In the genomic region with DNA sequence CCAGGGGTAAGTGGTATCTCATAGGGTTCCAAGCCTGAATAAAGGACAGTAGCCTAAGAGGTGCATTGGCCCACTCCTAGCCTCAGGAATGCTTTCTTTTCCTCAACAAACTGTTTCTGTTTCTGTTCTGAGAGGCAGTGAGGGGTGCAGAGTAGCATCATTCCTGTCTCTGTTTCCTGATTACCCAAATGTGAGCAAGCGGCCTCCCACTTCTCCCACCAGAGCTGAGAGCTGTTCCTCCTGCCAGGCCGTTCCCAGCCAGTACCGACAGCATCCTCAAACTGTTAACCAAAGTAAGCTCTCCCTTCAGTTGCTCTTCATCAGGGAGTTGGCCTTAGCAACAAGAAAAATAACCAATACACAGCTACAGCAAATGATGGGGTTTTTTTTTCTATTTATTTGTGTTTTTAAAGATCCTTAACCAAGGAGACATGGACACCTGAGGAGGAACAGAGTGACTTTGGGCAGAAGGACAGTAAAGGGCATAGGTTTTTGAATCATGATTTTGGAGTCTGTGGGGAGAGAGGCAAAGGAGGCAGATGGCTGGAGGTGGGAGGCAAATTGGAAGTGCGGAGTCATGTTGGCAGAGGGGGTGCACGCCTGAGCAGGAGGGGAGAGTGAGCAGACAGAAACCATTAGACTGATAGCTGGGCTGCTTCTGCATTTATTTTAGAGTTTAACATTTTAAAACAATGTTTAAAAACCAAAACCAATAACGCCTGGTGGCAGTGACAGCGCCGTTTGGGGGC, we compare ENCODE assay signal across 10 mouse cellular contexts. TPM values are rescaled to one million over a fixed set of nuclear protein-coding genes. Genes with fewer than 3 reads are reported as not detected.
A peak's percentile ranks its signal among the peaks of the same experiment; 100 is the strongest.
DNase-seq lines count a peak whose midpoint lies in the region; ATAC-seq and TF ChIP-seq lines count a peak whose summit lies in the region.
"Had no signal": no experiment of that assay in that cellular context is flagged by ENCODE, and none has a peak within 500 bp of the region (broad histone marks: within the 10 kb centered on the region; RNA-seq: fewer than 3 reads in every experiment).

No protein-coding gene starts in this region.

- no peak for DNase-seq in hindbrain, embryonic 10.5 days (ENCODE audit: low spot score)
- peak; percentile 38 to 47 for DNase-seq in layer of hippocampus, postnatal 25 days (ENCODE audit: extremely low spot score in 1 of 2, low spot score in 1 of 2)
- peak; percentile 76 for DNase-seq in right cerebral cortex, postnatal 25 days
- DNase-seq in kidney, postnatal 4 days: no peak
- no peak for DNase-seq in urinary bladder, postnatal 14 days (ENCODE audit: low spot score)
- DNase-seq: liver, embryonic 13.5 days; lung, postnatal 4 days had no signal

- H3K27me3 ChIP-seq in hindbrain, embryonic 16.5 days (replicated peaks; ENCODE audit: control insufficient read depth, insufficient read depth, low read length): no peaks in the 10 kb centered on the region
- no peaks in the 10 kb centered on the region for H3K27me3 ChIP-seq in hindbrain, embryonic 10.5 days (ENCODE audit: insufficient read depth, poor library complexity, severe bottlenecking)
- peaks cover 4% of the 10 kb centered on the region for H3K27me3 ChIP-seq in hindbrain, embryonic 12.5 days

- no peak overlapping the region for H3K9ac ChIP-seq in hindbrain, embryonic 16.5 days (ENCODE audit: low read depth, low read length)
- H3K9ac ChIP-seq in hindbrain, embryonic 12.5 days: no peak overlapping the region
- H3K9ac ChIP-seq: liver, embryonic 13.5 days had no signal

- no peak for TF ChIP-seq CTCF in cortical plate, adult 2 months (IDR thresholded peaks at IDR 0.05; ENCODE audit: extremely low read depth, insufficient read depth, low read length)

- peak; percentile 40; the same call in 1 of the 2 replicates for TF ChIP-seq POLR2A in cortical plate, adult 2 months (IDR thresholded peaks at IDR 0.05; ENCODE audit: extremely low read depth, insufficient read depth, low read length)

- no peaks in the 10 kb centered on the region for H3K4me1 ChIP-seq in hindbrain, embryonic 16.5 days (ENCODE audit: control insufficient read depth, insufficient read depth, low read depth, low read length)
- no peaks in the 10 kb centered on the region for H3K4me1 ChIP-seq in hindbrain, embryonic 10.5 days (replicated peaks)
- peaks cover 7% of the 10 kb centered on the region for H3K4me1 ChIP-seq in cortical plate, adult 2 months (ENCODE audit: control insufficient read depth, insufficient read depth, low read length)
- no peaks in the 10 kb centered on the region for H3K4me1 ChIP-seq in hindbrain, embryonic 12.5 days
- H3K4me1 ChIP-seq: liver, embryonic 13.5 days had no signal

- H3K4me2 ChIP-seq in hindbrain, embryonic 16.5 days (ENCODE audit: low read length): no peak overlapping the region
- H3K4me2 ChIP-seq in hindbrain, embryonic 12.5 days (replicated peaks): no peak overlapping the region
- H3K4me2 ChIP-seq: liver, embryonic 13.5 days had no signal

- 0 out of 2 replicates have a peak, but pooled peaks have one; percentile 11 for ATAC-seq in hindbrain, embryonic 16.5 days
- no peak for ATAC-seq in hindbrain, embryonic 12.5 days (ENCODE audit: low FRiP score)

- H3K9me3 ChIP-seq in hindbrain, embryonic 16.5 days (ENCODE audit: control insufficient read depth, low read length): peaks cover 11% of the 10 kb centered on the region
- no peaks in the 10 kb centered on the region for H3K9me3 ChIP-seq in hindbrain, embryonic 10.5 days
- H3K9me3 ChIP-seq in hindbrain, embryonic 12.5 days (replicated peaks): peaks cover 10% of the 10 kb centered on the region; the same call in 1 of the 2 replicates
- H3K9me3 ChIP-seq: liver, embryonic 13.5 days had no signal

- H3K4me3 ChIP-seq in hindbrain, embryonic 16.5 days (ENCODE audit: low read length): no peak overlapping the region
- H3K4me3 ChIP-seq in hindbrain, embryonic 10.5 days: no peak overlapping the region
- H3K4me3 ChIP-seq in cortical plate, adult 2 months (ENCODE audit: insufficient read depth, low read length): no peak overlapping the region
- H3K4me3 ChIP-seq in hindbrain, embryonic 12.5 days: no peak overlapping the region
- H3K4me3 ChIP-seq: liver, embryonic 13.5 days had no signal

- 71% methylated on average over 8 of the region's 8 CpGs for WGBS in hindbrain, embryonic 16.5 days
- 78% methylated on average over 8 of the region's 8 CpGs for WGBS in hindbrain, embryonic 10.5 days
- WGBS in hindbrain, embryonic 12.5 days: 74% methylated on average over 8 of the region's 8 CpGs

- no peaks in the 10 kb centered on the region for H3K36me3 ChIP-seq in hindbrain, embryonic 16.5 days (ENCODE audit: control insufficient read depth, insufficient read depth, low read length)
- no peaks in the 10 kb centered on the region for H3K36me3 ChIP-seq in hindbrain, embryonic 10.5 days
- H3K36me3 ChIP-seq in hindbrain, embryonic 12.5 days: no peaks in the 10 kb centered on the region
- H3K36me3 ChIP-seq: liver, embryonic 13.5 days had no signal

- H3K27ac ChIP-seq in hindbrain, embryonic 16.5 days (ENCODE audit: low read depth, low read length): 0 out of 2 replicates have a peak overlapping the region, but pooled peaks have one; percentile 13
- no peak overlapping the region for H3K27ac ChIP-seq in hindbrain, embryonic 10.5 days
- H3K27ac ChIP-seq in cortical plate, adult 2 months (ENCODE audit: insufficient read depth, low read length): peak overlapping the region; percentile 98
- no peak overlapping the region for H3K27ac ChIP-seq in hindbrain, embryonic 12.5 days
- H3K27ac ChIP-seq: liver, embryonic 13.5 days had no signal

RNA-seq across cellular contexts. Expression of a gene that starts 12.8 kb away (rescaled TPM):
- 30.3 and 34.5 TPM in 2 replicates for polyA plus RNA-seq in hindbrain, embryonic 16.5 days (2015; fragmentation: Nextera tagmentation; extraction: Ambion mirVana)
- polyA plus RNA-seq in hindbrain, embryonic 10.5 days (2016; fragmentation: Nextera tagmentation; extraction: Ambion mirVana): 41.1 and 43.3 TPM in 2 replicates
- polyA plus RNA-seq in cortical plate, adult 2 months (2012; rRNA removed): 27.0 and 29.0 TPM in 2 replicates
- 10 to 100 TPM; 37.2 to 48.5 TPM for total RNA-seq in layer of hippocampus, postnatal 25 days (2021)
- 44.2 and 44.6 TPM in 2 replicates for polyA plus RNA-seq in hindbrain, embryonic 12.5 days (2016; fragmentation: Nextera tagmentation; extraction: Ambion mirVana)

Comparison
In these comparisons a context has a peak if more than half of its experiments do, and no peak if none do; other contexts are left out.
1. H3K27ac ChIP-seq: peak in hindbrain, embryonic 16.5 days (single experiment) and cortical plate, adult 2 months (single experiment); none in hindbrain, embryonic 10.5 days (single experiment) and hindbrain, embryonic 12.5 days (single experiment).
2. DNase-seq: peak in layer of hippocampus, postnatal 25 days (2 of 2) and right cerebral cortex, postnatal 25 days (single experiment); none in hindbrain, embryonic 10.5 days (single experiment), kidney, postnatal 4 days (0 of 2) and urinary bladder, postnatal 14 days (single experiment).